Mouse (Mus musculus): ENCODE data around the gene Stx8.

DNA sequence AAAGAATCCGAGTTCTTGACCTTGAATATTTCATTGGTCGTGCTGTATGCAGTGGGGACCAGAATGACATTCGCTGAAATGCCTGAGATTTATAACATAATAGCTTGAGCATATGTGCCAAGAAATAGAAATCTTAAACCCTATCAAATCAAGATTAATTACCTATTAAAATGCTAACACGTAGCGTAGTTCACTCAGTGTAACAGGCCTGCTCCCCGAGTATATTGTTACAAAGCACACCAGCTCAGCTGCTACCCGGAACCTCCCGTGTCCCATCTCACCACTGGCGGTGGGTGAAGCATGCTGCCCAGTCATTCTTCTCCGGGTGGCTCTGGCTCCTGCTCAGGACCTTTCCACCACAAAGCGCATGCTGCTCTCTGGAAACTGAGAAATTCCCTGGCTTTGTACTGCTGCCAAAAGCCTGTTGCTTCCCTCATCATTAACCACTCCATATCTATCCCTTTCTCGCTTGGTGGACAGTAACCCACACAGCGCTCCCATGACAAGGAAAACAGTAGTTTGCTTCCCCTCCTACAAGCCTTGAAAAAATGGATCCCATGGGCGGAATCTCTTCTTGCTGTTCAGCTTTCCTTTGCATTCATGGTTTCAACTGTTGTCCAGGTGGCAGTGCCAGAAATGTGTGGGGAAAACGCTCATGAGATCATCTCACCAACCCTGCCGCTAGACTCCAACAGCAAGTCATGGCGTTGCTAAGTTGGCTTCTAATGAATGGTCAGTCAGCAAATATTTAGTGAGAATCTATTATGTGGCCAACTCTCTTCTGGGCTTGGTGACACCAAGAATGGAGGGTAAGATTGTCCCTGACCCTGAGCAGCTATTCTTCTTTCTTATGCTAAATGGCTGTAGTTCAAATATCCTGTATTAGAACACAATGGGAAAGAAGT, 83.5 kb downstream of the Stx8 start:
- TF ChIP-seq CTCF (IDR thresholded peaks at IDR 0.05; ENCODE audit: low read depth, low read length) (no peak), POLR2A (IDR thresholded peaks at IDR 0.05; ENCODE audit: borderline replicate concordance, low read depth, low read length) (no peak)

Data from bone marrow macrophage, adult 2 months (primary cell).